Mouse (Mus musculus) frontal cortex, adult (tissue): ENCODE measurements at regions not wholly inside any gene's neighbourhood (a gene's known extent, or its start where the extent isn't known, plus 50 kb on each side); places are given as distances from the start of the nearest gene placed in this dataset.

Experiments
- ATAC-seq: cut with Nextera tagmentation; 2 replicates; pipeline ENCODE4 v1.9.2; 2017; ENCODE audit warnings: mild to moderate bottlenecking, moderate library complexity, mixed read lengths; ENCODE audit not compliant: low TSS enrichment

GRCm38 (mm10) chr16:20800038-20800437 lies 65.7 kb upstream of the Thpo start:
- ATAC-seq, result no peak

GRCm38 (mm10) chr16:20798115-20798514 lies 63.8 kb upstream of the Thpo start:
- ATAC-seq, result no peak

DNA sequence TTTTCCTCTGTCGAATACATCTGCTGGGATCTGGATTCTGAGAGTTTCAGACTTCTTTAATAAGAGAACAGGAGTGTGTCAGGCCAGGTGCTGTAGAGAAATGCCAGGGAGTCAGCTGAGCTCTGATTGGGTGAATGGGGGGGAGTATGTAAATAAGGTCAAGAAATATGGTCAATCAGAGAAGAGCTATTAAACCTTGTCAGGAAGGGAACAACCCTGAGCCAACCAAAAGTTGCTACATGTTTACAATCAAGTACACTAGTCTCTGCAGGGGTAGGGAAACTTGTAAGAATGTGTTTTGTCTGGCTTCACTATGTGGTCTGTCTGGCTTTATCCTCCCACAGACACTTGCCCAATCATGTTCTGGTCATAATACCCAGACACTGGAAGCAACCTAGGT lies 60.4 kb upstream of the Thpo start:
- ATAC-seq, result no peak
